Mouse (Mus musculus): ENCODE measurements around the gene Tceal1. TPM values are rescaled to one million over a fixed set of nuclear protein-coding genes. Genes with fewer than 3 reads are reported as not detected.
A peak's percentile ranks its signal among the peaks of the same experiment; 100 is the strongest.
"Not testable (repeated sequence)": the region's sequence is repeated elsewhere in the genome, so short reads cannot be mapped to it uniquely, and the experiment has no call there.

Tceal1 gene
- 0.09 and 0.14 TPM in 2 replicates for polyA plus RNA-seq (2012; rRNA removed)

DNA sequence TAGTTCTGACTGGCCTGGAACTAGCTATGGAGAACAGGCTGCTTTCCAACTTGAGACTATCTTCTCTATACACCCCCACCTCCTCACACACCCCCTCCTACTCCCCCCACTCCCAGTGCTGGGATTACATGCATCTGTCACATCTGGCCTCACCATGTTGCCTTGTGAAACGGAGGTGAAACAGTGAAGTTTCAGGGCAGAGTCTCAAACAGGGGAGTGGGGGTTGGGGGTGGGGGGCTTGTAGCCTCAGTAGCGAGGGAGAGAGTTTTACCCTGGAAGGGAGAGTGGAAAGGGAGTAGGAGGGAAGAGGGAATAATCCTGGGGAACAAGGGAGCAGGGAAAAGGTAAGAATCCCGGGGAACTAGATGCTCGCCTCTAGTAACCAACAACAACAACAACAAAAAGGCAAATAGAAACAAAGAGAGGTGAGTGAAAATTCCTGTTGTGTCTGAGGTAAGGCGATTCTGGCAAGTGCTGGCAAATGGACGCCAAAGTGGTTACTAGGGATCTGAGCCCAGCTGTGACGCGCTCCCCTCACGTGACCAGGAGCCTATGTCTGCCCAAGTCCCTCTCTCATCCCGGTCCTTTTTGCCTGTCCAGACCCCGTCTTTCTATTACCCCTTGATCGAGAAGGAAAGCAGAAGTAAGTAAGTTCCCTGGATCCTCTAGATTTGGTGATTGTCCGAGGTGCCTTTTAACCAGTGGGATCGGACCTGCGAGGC is at the start of gene Tceal1:
Tceal1 (plus strand) TSS at position 537 of the 722 bp plus-strand sequence.
- no peaks in the 10 kb centered on the region for H3K4me1 ChIP-seq (ENCODE audit: control insufficient read depth, insufficient read depth, insufficient read length, low read length)
- TF ChIP-seq POLR2A (IDR thresholded peaks at IDR 0.05; ENCODE audit: low read depth, low read length) (no peak), CTCF (IDR thresholded peaks at IDR 0.05; ENCODE audit: extremely low read depth, insufficient read length, insufficient replicate concordance, low read depth, low read length) (no peak)
- H3K27ac ChIP-seq (ENCODE audit: insufficient read depth, low read depth, low read length), result no peak within 1 kb of the TSS
- no peaks in the 10 kb centered on the region for H3K36me3 ChIP-seq (ENCODE audit: control insufficient read depth, insufficient read depth, low read length)
- peak within 1 kb of the TSS; percentile 72 for H3K4me3 ChIP-seq (ENCODE audit: low read depth, low read length)
- no peaks in the 10 kb centered on the region for H3K27me3 ChIP-seq (ENCODE audit: control insufficient read depth, insufficient read depth, low read length)
- 14% methylated on average over 15 of the region's 15 CpGs for WGBS

DNA sequence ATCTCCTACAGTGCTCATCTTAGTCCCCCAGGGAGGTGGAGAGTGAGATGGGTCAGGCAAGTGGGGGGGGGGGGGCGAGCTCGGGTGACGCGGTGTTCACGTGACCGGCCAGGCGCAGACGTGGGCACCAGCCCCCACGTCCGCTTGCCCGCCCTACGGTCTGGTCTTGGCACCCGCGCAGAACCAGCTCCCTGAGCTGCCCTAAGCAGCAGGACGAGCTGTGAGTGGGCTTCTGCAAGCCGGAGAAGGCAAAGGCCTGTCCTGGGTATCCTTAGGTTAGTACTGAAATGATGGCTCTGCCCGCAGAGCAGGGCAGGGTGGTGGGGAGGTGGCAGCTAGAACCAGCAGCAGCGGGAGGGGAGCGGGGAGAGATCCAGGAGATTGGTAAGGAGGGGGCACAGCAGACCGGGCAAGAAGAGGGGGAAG is 41.5 kb upstream of the Tceal1 start:
- Histone ChIP-seq H3K36me3 (ENCODE audit: control insufficient read depth, insufficient read depth, low read length) (no peaks in the 10 kb centered on the region), H3K27ac (ENCODE audit: insufficient read depth, low read depth, low read length) (no peak overlapping the region), H3K27me3 (ENCODE audit: control insufficient read depth, insufficient read depth, low read length) (no peaks in the 10 kb centered on the region), H3K4me3 (ENCODE audit: low read depth, low read length) (peak overlapping the region; percentile 49), H3K4me1 (ENCODE audit: control insufficient read depth, insufficient read depth, insufficient read length, low read length) (no peaks in the 10 kb centered on the region)
- TF ChIP-seq POLR2A (IDR thresholded peaks at IDR 0.05; ENCODE audit: low read depth, low read length) (no peak), CTCF (IDR thresholded peaks at IDR 0.05; ENCODE audit: extremely low read depth, insufficient read length, insufficient replicate concordance, low read depth, low read length) (no peak)
- 14% methylated on average over 9 of the region's 20 CpGs for WGBS

DNA sequence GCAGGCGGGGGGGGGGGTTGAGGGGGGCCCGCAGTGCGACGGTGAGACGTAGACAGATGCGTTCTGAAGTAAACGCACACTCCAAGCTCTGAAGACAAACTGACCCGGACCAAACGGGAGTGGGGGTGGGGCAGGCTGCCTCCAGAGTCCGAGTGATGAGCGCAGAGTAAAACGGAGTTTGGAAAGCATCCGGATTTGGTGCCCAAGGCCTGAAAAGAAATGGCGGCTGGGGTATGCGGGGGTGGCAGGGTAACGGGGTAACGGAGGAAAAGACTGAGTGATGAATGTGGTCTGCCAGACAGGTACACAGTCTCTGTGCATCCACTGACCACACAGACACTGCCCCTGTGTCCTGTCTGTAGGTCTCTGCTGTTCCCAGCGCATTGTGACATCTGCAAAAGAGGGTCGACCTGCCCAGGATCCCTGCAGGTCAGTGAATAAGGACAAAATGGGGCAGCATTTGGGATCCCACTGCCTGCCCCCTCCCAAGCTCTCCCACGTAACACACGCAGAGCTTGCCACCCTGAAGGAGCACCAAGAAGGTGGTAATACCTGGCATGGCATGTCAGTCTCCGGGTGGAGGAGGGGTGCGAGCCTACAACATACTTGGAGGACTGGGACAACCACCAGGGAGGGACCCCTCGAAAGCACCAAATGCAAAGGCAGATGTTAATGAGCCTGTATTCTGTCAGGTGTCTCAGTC is 40.9 kb upstream of the Tceal1 start:
- H3K36me3 ChIP-seq (ENCODE audit: control insufficient read depth, insufficient read depth, low read length); H3K27me3 ChIP-seq (ENCODE audit: control insufficient read depth, insufficient read depth, low read length); H3K4me1 ChIP-seq (ENCODE audit: control insufficient read depth, insufficient read depth, insufficient read length, low read length); H3K27ac ChIP-seq (ENCODE audit: insufficient read depth, low read depth, low read length): not testable (repeated sequence)
- peak overlapping the region; percentile 49 for H3K4me3 ChIP-seq (ENCODE audit: low read depth, low read length)
- 18% methylated on average over 24 of the region's 24 CpGs for WGBS

DNA sequence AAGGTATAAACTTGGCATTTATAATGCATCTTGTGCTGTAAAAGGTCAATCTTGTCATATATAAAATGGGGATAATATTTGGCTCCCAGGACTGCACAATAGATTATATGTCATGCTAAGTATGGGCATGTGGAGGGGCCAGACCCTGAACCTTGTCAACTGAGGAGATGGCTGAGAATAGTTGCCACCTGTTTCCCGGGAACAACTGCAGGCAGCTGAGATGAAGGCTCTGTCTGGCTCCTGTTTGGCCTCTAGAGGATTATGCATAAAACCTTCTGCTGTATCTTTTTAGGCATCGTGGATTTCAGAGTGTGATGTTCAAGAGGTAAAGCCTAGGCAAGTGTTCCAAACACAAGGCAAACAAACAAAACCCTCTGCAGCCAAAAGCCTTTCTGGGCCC is 39.0 kb upstream of the Tceal1 start:
- TF ChIP-seq CTCF (IDR thresholded peaks at IDR 0.05; ENCODE audit: extremely low read depth, insufficient read length, insufficient replicate concordance, low read depth, low read length) (no peak), POLR2A (IDR thresholded peaks at IDR 0.05; ENCODE audit: low read depth, low read length) (no peak)
- H3K4me1 ChIP-seq (ENCODE audit: control insufficient read depth, insufficient read depth, insufficient read length, low read length), result no peaks in the 10 kb centered on the region
- H3K27ac ChIP-seq (ENCODE audit: insufficient read depth, low read depth, low read length), result no peak overlapping the region
- WGBS, result 68% methylated on average over 2 of the region's 2 CpGs
- no peaks in the 10 kb centered on the region for H3K27me3 ChIP-seq (ENCODE audit: control insufficient read depth, insufficient read depth, low read length)
- no peaks in the 10 kb centered on the region for H3K36me3 ChIP-seq (ENCODE audit: control insufficient read depth, insufficient read depth, low read length)
- no peak overlapping the region for H3K4me3 ChIP-seq (ENCODE audit: low read depth, low read length)

DNA sequence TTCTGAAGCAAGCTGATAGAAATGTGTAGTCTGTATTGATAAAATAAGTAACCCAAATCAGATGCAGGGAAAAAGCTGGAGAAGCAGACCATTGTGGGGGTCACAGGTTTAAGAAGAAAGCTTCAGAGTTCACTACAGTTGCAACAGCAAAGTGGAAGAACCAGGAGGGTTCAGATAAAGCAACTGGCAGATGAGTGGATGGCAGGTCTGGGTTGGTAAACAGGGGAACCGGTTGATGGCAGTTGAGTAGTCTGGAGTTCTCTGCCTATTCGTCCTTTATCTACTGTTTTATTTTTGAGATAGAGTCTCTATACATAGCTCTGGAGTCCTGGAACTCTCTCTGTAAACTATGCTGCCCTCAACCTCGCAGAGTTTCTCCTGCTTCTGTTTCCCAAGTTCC is 26.8 kb upstream of the Tceal1 start:
- Histone ChIP-seq H3K4me1 (ENCODE audit: control insufficient read depth, insufficient read depth, insufficient read length, low read length) (no peaks in the 10 kb centered on the region), H3K4me3 (ENCODE audit: low read depth, low read length) (no peak overlapping the region), H3K27ac (ENCODE audit: insufficient read depth, low read depth, low read length) (no peak overlapping the region), H3K27me3 (ENCODE audit: control insufficient read depth, insufficient read depth, low read length) (no peaks in the 10 kb centered on the region), H3K36me3 (ENCODE audit: control insufficient read depth, insufficient read depth, low read length) (no peaks in the 10 kb centered on the region)
- TF ChIP-seq POLR2A (IDR thresholded peaks at IDR 0.05; ENCODE audit: low read depth, low read length) (no peak), CTCF (IDR thresholded peaks at IDR 0.05; ENCODE audit: extremely low read depth, insufficient read length, insufficient replicate concordance, low read depth, low read length) (no peak)
- 35% methylated on average over 3 of the region's 3 CpGs for WGBS

DNA sequence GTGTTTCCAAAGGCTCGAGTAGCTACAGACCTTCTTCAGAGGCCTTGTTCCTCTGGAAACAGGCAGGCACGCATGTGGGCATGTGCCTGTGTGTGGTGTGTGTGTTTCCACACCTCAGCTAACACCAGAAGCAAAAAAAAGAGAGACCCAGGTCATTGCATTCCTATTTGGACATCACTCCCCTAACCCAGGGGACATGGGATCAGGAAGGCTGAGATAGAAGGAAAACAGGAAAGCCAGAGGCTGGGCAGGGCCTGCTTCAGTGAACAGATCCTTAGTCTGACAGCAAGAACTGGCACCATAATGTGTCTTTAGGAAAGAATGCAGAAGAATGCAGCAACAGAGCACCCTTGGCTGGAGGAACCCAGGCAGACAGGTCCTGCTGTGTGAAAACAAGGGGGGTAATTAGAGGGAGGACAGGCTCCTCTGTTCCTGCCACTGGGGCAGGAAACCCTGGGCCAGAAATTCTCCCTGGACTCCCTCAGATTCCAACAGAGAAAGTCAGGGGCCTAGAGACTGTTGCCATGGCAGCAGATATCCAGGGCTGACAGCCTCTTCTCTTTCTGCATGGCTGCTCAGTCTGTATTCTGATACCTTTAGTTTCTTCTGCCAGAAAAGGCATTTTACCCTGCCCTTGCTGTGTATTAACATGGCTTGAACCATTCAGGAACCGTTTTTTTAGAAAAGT is 16.0 kb upstream of the Tceal1 start:
- 45% methylated on average over 3 of the region's 3 CpGs for WGBS
- not testable (repeated sequence) for H3K4me1 ChIP-seq (ENCODE audit: control insufficient read depth, insufficient read depth, insufficient read length, low read length); H3K36me3 ChIP-seq (ENCODE audit: control insufficient read depth, insufficient read depth, low read length); H3K4me3 ChIP-seq (ENCODE audit: low read depth, low read length); H3K27me3 ChIP-seq (ENCODE audit: control insufficient read depth, insufficient read depth, low read length); H3K27ac ChIP-seq (ENCODE audit: insufficient read depth, low read depth, low read length)

DNA sequence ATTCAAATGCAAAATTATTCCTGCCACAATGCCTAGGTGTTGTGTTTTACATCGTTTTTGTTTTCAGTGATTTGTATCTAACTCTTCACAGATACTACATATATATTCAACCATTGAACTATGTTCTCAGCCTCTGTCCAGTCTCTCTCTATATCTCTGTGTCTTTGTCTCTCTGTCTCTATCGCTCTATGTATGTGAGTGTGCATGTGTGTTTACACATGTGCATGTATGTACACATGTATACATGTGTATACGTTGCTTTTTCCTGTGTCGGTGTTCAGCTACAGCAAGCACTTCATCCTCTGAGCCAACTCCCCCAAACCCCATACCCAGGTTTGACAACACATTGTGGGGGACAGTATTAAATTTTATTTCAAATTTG is 15.5 kb upstream of the Tceal1 start:
- no peak overlapping the region for H3K4me3 ChIP-seq (ENCODE audit: low read depth, low read length)
- no peak overlapping the region for H3K27ac ChIP-seq (ENCODE audit: insufficient read depth, low read depth, low read length)
- no peaks in the 10 kb centered on the region for H3K27me3 ChIP-seq (ENCODE audit: control insufficient read depth, insufficient read depth, low read length)
- H3K36me3 ChIP-seq (ENCODE audit: control insufficient read depth, insufficient read depth, low read length), result no peaks in the 10 kb centered on the region
- H3K4me1 ChIP-seq (ENCODE audit: control insufficient read depth, insufficient read depth, insufficient read length, low read length), result no peaks in the 10 kb centered on the region
- 81% methylated on average over 4 of the region's 4 CpGs for WGBS
- no peak for TF ChIP-seq CTCF (IDR thresholded peaks at IDR 0.05; ENCODE audit: extremely low read depth, insufficient read length, insufficient replicate concordance, low read depth, low read length)
- no peak for TF ChIP-seq POLR2A (IDR thresholded peaks at IDR 0.05; ENCODE audit: low read depth, low read length)
